Mouse (Mus musculus) ES-E14 (cell line): ENCODE measurements around the gene Eif3g. TPM values are rescaled to one million over a fixed set of nuclear protein-coding genes. Genes with fewer than 3 reads are reported as not detected.
A peak's percentile ranks its signal among the peaks of the same experiment; 100 is the strongest.

Experiments used
- DNase-seq: peaks from one replicate; pipeline ENCODE4 v3.0.0-alpha.2; 2013; ENCODE audit warnings: low read depth, low spot score
- H3K27ac ChIP-seq: 2 replicates; pipeline ENCODE4 v1.5.1; 2012; ENCODE audit warnings: low read depth, mild to moderate bottlenecking, low read length, moderate library complexity, mixed read lengths; ENCODE audit not compliant: poor library complexity, insufficient read depth, severe bottlenecking
- H3K36me3 ChIP-seq: 2 replicates; pipeline ENCODE4 v1.6.1; 2012; ENCODE audit warnings: mild to moderate bottlenecking, low read length, moderate library complexity, mixed read lengths; ENCODE audit not compliant: control insufficient read depth, poor library complexity, insufficient read depth, severe bottlenecking
- H3K4me1 ChIP-seq, 2 experiments: fragments of 150-350 bp in 1 of 2; sonication (generic) in 1 of 2; 2 replicates each; pipeline ENCODE4 v1.6.1; 2012; ENCODE audit warnings: low read length in 2 of 2, mild to moderate bottlenecking in 1 of 2, mixed read lengths in 1 of 2; ENCODE audit not compliant: control insufficient read depth in 2 of 2, insufficient read depth in 2 of 2, poor library complexity in 1 of 2
- H3K4me3 ChIP-seq, 2 experiments: fragments of 150-350 bp in 1 of 2; sonication (generic) in 1 of 2; 2 replicates each; pipeline ENCODE4 v1.5.1; 2012; ENCODE audit warnings: low read length in 2 of 2, low read depth in 1 of 2, mild to moderate bottlenecking in 1 of 2, mixed read lengths in 1 of 2; ENCODE audit not compliant: insufficient read depth in 1 of 2, poor library complexity in 1 of 2, severe bottlenecking in 1 of 2
- H3K9ac ChIP-seq: 2 replicates; pipeline ENCODE4 v1.6.1; 2012; ENCODE audit warnings: low read depth, mild to moderate bottlenecking, low read length, mixed read lengths; ENCODE audit not compliant: poor library complexity, insufficient read depth, severe bottlenecking
- H3K9me3 ChIP-seq: fragments of 150-350 bp; sonication (generic); 2 replicates; pipeline ENCODE4 v1.6.1; 2012; ENCODE audit warnings: low read depth, mild to moderate bottlenecking, low read length; ENCODE audit not compliant: control insufficient read depth, insufficient read depth
- CHD2 ChIP-seq: IDR thresholded peaks from 2 replicates; pipeline ENCODE4 v1.6.1; 2014; ENCODE audit warnings: mild to moderate bottlenecking, low read depth, low read length, inconsistent platforms
- HCFC1 ChIP-seq: IDR thresholded peaks from 2 replicates; pipeline ENCODE4 v1.6.1; 2012; ENCODE audit warnings: low read length, inconsistent platforms, borderline replicate concordance; ENCODE audit not compliant: insufficient read depth
- MAFK ChIP-seq: IDR thresholded peaks from 2 replicates; pipeline ENCODE4 v1.6.1; 2014; ENCODE audit warnings: mild to moderate bottlenecking, low read depth, low read length, inconsistent platforms; ENCODE audit not compliant: insufficient read depth
- ZC3H11A ChIP-seq: IDR thresholded peaks from 2 replicates; pipeline ENCODE4 v1.6.1; 2012; ENCODE audit warnings: low read depth, mild to moderate bottlenecking, inconsistent platforms, low read length, borderline replicate concordance
- ZNF384 ChIP-seq: IDR thresholded peaks from 2 replicates; pipeline ENCODE4 v1.6.1; 2012; ENCODE audit warnings: low read depth, low read length, inconsistent platforms
- in situ Hi-C, 2 experiments: fragments of 600-800 bp; cut with MboI; formaldehyde crosslinking; loops; one replicate each; pipeline ENCODE4 v1.15.1; 2025; ENCODE audit warnings: low sequenced_read_pairs in 2 of 2, inconsistent platforms in 1 of 2; ENCODE audit not compliant: unreplicated experiment in 2 of 2
- total RNA-seq: library from RNA; depleted of rRNA; stranded (reverse); fragments of 300-350 nt; gene quantifications from 2 replicates; pipeline ENCODE4 v1.2.3, GENCODE M21; 2012

The Eif3g gene
- total RNA-seq, 1 experiment = 239 TPM

- no peak overlapping the region for H3K27ac ChIP-seq
- TF ChIP-seq CHD2 (no peak), ZC3H11A (peak; percentile 39; the same call in 1 of the 2 replicates), HCFC1 (no peak), ZNF384 (peak; percentile 66; the same call in 1 of the 2 replicates), MAFK (no peak)
- no peak for DNase-seq
- peaks cover 24% of the 10 kb centered on the region for H3K36me3 ChIP-seq
- no peak overlapping the region for H3K9ac ChIP-seq
- in situ Hi-C loops = loop anchor here in 1 of 2 experiments (10.0 kb wide), 1 partner anchor 93 kb away; no protein-coding TSS in a partner anchor
- no peaks in the 10 kb centered on the region; a peak in 1 of 4 replicates for H3K4me1 ChIP-seq
- H3K9me3 ChIP-seq = no peaks in the 10 kb centered on the region; the same call in 1 of the 2 replicates
- no peak overlapping the region for H3K4me3 ChIP-seq
Measured at GRCm38 (mm10) chr9:20901466-20902173, 3.2 kb upstream of the Eif3g start.

GRCm38 (mm10) chr9:20897736-20898510 lies 500 bp downstream of the Eif3g start:
- Histone ChIP-seq H3K9me3 (no peaks in the 10 kb centered on the region), H3K4me1 (peaks cover 0 to 11% of the 10 kb centered on the region in 2 experiments; a peak in 1 of 4 replicates), H3K9ac (peak overlapping the region; percentile 97), H3K36me3 (peaks cover 41% of the 10 kb centered on the region), H3K27ac (peak overlapping the region; percentile 70), H3K4me3 (peak overlapping the region; percentile 96 to 100)
- DNase-seq = no peak
- in situ Hi-C loops = loop anchor here in 1 of 2 experiments (10.0 kb wide), 1 partner anchor 107 kb away; the partner anchor contains the start of gene Mrpl4
- TF ChIP-seq CHD2 (0 out of 2 replicates have a peak, but pooled peaks have one; percentile 4), HCFC1 (no peak), ZC3H11A (no peak), MAFK (no peak), ZNF384 (no peak)

GRCm38 (mm10) chr9:20895382-20895781 lies 3.0 kb downstream of the Eif3g start:
- TF ChIP-seq CHD2 (no peak), HCFC1 (no peak), ZC3H11A (no peak), MAFK (no peak), ZNF384 (no peak)
- H3K27ac ChIP-seq = no peak overlapping the region
- no peaks in the 10 kb centered on the region for H3K9me3 ChIP-seq
- no peak for DNase-seq
- H3K9ac ChIP-seq = no peak overlapping the region
- H3K36me3 ChIP-seq = peaks cover 64% of the 10 kb centered on the region
- peaks cover 0 to 21% of the 10 kb centered on the region in 2 experiments; a peak in 1 of 4 replicates for H3K4me1 ChIP-seq
- in situ Hi-C loops = loop anchor here in 1 of 2 experiments (10.0 kb wide), 1 partner anchor 109 kb away; the partner anchor contains the start of gene Mrpl4
- no peak overlapping the region for H3K4me3 ChIP-seq

GRCm38 (mm10) chr9:20894629-20895028 lies 3.8 kb downstream of the Eif3g start:
- no peak for DNase-seq
- no peak for TF ChIP-seq HCFC1
- no peak for TF ChIP-seq ZNF384
- no peak for TF ChIP-seq CHD2
- TF ChIP-seq ZC3H11A = no peak
- TF ChIP-seq MAFK = no peak
- H3K4me1 ChIP-seq = peaks cover 0 to 25% of the 10 kb centered on the region in 2 experiments; a peak in 1 of 4 replicates
- no peaks in the 10 kb centered on the region for H3K9me3 ChIP-seq
- in situ Hi-C loops = loop anchor here in 1 of 2 experiments (10.0 kb wide), 1 partner anchor 110 kb away; the partner anchor contains the start of gene Mrpl4
- H3K36me3 ChIP-seq = peaks cover 72% of the 10 kb centered on the region
- H3K27ac ChIP-seq = no peak overlapping the region
- H3K9ac ChIP-seq = no peak overlapping the region
- no peak overlapping the region for H3K4me3 ChIP-seq
